Mouse (Mus musculus) adrenal gland, postnatal 14 days (tissue): ENCODE results near the gene Serpina3m. TPM values are rescaled to one million over a fixed set of nuclear protein-coding genes. Genes with fewer than 3 reads are reported as not detected.
"Not testable (repeated sequence)": the region's sequence is repeated elsewhere in the genome, so short reads cannot be mapped to it uniquely, and the experiment has no call there.

Source experiments
- DNase-seq: peaks from one replicate; pipeline ENCODE4 v3.0.0; 2021; ENCODE audit warnings: mixed read lengths
- long read RNA-seq, 2 experiments: library from polyadenylated mRNA; stranded (forward); transcript quantifications; one replicate each; pipeline ENCODE4 v2.0.0; 2021
- total RNA-seq: library from RNA; stranded (reverse); gene quantifications from 2 replicates; pipeline ENCODE4 v1.2.3, GENCODE M21; 2021

The Serpina3m gene
- 4.9 and 70.0 TPM in 2 replicates for total RNA-seq
- long read RNA-seq, experiment 1, partial matches to known transcripts, result 0 of 2 reads
- long read RNA-seq, experiment 1, other reads (novel, unspliced or antisense), result 0 of 2 reads
- long read RNA-seq, experiment 2, transcript Serpina3m-202 (5 exons, 1,659 nt), result major isoform, 57 of 69 reads
- long read RNA-seq, experiment 2, partial matches to known transcripts, result 3 of 69 reads
- long read RNA-seq, experiment 2, other reads (novel, unspliced or antisense), result 9 of 69 reads

DNA sequence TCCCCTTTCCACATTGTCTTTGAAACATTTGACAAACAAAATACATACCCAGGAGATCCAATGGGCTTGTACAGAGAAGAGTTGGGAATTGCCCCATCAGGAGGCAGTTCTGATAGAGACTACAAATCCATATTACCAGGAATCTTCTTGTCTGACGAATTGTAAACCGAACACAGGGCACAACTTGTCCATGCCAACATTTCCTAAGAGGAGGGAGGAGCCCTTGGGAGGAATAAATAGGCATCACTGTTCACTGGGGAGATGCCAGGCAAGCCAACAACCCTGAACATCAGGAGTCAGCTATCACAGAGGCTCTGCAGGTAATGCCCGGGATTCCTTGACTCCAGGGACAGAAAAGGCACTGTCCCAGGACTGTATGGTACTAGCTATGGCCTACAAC is at the start of gene Serpina3m, which contains the start of gene Serpina3k:
Serpina3m (plus strand) TSS at position 261 of the 400 bp plus-strand sequence.
Serpina3k (plus strand) TSS at position 261 of the 400 bp plus-strand sequence.
- DNase-seq, result not testable (repeated sequence)

DNA sequence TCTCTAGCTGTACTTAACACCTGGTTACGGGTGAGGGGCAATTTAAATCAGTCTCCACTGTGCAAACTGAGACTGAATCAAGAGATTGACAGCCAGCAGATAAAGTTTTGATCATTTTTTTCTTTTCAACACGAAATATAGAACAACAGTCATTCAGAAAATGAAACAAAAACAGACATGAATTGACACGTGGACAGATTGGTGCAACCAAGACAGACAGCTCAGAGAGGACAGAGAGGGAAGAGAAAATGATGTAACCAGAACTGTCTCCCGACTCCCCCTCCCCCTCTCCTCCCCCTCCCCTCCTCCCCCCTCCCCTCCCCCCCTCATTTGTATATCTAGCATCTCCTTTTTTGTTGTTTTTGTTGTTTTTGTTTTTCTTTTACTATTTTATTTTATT is 48.4 kb upstream of the Serpina3m start:
- DNase-seq, result no peak

DNA sequence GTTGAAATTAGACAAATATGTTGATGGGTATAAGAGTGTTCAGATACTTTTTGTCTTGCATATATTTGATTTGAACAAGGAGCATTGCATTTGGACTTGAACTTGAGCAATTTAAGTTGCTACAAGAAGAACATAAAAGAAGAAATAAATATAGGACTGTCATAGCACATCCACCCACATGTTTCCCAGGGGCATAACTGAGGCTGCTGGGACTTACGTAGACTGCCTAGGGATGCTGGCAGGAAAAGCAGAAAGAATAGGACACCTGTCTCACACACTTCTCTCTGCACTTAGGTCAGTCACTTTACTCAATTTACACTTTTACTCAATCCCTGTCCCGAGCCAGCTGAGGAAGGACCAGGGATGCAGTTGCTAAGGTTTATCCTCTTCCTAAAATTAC is 44.3 kb upstream of the Serpina3m start:
- DNase-seq, result no peak

DNA sequence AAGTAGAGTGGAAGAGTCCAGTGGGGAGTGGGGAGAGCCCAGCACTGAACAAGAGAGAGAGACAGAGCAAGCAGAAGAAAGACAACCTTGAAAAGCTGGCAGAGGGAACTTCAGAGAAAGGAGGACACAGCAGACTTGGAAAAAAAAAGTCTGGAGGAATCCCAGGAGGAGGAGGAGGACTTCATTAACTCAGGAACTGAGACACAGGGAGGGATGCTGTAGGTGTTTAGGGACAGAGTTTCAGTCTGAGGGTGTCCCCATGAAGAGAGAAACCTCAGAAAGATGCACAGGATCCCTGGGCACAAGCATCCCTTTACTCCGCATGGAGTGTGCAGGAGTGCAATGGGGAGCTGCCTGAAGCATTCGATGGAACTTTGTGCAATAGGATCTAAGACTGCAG is 40.2 kb upstream of the Serpina3m start:
- DNase-seq, result no peak

DNA sequence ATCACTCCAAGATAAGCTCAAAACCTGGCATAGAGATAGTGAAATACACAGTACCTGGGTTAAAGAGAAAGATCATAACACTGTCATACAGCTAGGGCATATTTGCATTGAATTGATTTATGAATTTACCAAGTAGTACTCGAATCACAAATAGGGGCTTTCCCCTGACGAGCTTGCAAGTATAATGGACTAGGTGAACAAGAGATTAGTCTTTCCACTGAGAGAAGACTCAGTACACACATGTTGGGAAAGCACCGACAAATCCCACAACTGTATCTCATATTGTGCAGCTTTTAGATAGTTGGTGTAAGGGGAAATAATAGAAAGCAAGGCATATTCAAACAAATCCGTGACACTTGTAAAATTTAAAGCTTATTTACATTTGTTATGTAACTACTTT is 32.3 kb upstream of the Serpina3m start:
- no peak for DNase-seq

DNA sequence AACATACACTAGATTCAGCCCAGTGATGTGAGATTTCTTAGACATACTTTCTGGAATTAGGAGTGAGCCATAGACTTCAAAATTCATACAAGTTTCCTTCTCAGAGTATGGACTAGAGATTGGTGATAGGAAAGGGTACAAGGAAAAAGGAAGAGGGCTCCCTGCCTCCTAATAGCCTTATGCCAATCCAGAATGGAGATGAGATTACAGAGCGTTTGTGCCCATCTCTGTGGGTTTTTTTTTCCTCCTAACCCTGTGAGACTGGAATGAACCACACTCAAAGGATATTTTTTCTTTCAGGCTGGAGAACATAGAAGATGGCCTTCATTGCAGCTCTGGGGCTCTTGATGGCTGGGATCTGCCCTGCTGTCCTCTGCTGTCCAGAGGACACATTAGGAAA is 24.0 kb upstream of the Serpina3m start, which contains the start of gene Serpina3j:
Serpina3j (plus strand) TSS at position 301 of the 400 bp plus-strand sequence.
- no peak for DNase-seq

DNA sequence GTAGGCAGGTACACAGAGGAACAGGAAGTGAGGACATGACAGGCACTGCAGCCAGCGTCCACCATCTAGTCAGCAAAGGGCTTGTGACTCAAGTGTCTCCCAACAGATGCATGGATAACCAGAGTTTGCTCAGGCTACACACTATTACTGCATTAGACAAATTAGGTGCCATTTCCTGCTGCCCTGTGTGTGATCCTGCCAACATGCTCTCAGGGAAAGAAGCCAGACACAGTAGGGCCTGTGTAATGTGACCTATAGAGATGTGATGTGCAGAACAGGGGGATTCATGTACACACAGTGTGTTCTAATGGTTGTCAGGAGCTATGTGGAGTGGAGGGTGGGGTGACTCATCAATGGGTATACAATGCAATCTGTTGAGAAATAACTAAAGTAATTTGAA is 15.8 kb upstream of the Serpina3m start:
- no peak for DNase-seq

DNA sequence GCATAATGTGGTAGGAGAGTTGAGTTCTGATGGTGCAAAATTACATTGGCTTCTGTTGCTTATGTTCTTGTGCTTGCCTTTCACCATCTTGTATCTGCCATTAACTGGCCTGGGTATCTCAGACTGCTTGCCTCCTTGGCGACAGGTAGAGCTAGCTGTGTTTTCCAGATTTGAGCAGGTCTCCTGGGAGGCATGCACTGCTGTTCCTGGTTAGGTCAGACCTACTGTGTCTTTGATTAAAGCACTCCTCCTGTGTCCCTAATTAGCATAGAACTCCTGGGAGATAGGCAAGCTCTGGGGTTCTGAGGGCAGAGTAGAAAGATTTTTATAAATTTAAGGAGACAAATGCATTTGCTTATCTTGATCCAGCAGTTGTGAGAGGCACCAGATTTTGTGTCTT is 6.6 kb upstream of the Serpina3m start:
- DNase-seq, result no peak

DNA sequence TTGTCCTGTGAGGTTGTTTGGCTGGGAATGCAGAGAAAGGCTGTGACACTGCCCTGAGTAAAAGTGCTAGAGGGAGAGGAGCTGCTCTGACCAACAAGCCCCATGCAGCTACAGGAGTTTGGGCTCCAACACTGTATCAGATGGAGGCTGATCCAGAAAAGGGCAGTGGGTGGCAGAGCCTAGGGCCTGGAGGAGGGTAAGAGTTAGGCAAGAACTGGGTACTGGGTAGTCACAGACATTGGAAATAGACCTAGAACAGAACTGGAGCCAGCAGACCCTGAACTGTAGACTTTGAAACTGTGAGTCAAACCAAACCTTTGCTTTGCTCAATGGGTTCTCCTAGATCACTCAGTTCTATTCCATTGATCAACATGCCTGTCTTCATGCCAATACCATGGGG is 1.4 kb upstream of the Serpina3m start:
- DNase-seq, result not testable (repeated sequence)

DNA sequence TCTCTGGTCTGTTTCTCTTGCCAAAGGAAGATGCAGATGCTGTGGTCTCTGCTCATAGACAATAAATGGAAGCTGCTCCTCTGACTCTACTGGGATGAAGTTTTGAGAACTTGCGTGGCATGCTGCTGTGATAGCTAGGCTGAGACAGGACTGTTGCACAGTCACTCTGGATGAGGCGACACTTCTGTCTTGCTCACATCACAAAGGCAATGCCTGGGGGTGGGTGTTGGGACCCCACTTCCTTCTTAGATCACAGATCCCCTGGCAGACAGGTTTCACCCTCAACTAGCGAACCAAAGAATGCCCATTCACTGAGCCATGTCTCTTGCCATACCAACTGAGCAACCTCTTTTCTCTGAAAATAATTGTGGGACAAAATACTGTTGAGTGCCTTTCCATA is 419 bp downstream of the Serpina3m start:
- DNase-seq, result no peak

DNA sequence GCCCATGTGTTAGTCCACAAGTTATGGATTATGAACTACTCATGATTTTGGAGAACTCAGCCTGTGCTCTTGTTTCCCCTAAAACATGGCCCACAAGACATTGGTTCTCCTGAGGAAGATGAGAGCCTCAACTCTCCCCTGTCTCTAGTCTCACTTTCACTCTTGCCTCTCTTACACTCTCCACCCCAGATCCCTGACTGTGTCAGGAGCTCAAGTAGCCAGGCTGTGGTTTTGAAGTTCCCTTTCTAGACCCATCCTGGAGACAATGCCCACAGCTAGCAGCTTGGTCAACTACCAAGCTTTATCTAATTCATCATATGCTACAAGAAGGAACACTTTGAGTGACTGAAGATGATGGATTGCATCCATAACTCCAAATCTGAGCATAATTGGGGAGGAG is 4.2 kb downstream of the Serpina3m start:
- DNase-seq, result not testable (repeated sequence)

DNA sequence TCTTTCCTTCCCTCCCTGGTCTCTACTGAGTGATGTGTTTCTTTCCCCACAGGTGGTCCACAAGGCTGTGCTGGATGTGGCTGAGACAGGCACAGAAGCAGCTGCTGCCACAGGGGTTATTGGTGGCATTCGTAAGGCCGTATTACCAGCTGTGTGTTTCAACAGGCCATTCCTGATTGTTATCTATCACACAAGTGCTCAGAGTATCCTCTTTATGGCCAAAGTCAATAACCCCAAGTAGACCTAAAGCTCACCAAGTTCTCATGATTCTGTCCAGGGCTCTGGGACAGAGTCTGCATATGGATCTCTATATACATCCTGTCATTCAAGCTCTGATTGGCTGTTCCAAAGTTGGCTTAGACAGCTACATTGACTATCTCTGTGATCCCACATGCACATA is 6.9 kb downstream of the Serpina3m start:
- DNase-seq, result no peak

DNA sequence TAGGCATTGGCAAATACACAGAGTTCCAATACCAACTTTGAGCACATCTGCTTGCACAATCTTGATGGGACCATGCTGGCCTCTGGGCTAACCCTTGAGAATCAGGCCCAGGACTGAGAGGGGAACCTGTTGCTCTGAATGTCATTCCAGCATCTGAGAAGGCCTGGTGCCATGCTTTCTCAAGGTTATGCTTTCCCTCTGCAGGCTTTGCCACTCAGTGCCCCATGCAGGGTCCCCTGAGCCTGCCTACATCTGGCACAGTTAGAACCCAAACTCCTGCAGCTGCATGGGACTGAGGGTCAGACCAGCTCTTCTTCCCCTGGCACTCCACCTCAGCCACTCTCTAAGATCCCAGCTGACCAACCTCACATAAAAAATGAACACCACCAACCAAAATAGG is 7.4 kb downstream of the Serpina3m start:
- DNase-seq, result no peak

DNA sequence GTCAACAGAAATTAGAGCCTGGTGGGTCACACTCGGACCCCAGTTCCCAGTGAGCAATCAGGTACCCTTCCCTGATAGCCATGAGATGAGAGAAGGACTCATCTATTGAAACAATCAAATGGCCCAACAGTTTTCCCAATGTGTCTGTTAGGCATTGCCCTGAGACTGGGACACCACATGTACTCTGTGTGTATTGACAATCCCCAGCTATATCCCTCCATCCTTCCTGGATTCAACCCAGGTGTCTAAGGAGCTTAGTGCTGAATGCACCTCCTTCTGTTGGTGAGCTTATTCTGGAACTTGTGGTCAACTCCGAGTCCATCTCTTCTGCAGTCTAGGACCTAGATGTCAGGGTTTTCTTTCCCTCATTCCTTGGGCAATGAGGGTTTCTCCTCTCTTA is 8.8 kb downstream of the Serpina3m start:
- no peak for DNase-seq

DNA sequence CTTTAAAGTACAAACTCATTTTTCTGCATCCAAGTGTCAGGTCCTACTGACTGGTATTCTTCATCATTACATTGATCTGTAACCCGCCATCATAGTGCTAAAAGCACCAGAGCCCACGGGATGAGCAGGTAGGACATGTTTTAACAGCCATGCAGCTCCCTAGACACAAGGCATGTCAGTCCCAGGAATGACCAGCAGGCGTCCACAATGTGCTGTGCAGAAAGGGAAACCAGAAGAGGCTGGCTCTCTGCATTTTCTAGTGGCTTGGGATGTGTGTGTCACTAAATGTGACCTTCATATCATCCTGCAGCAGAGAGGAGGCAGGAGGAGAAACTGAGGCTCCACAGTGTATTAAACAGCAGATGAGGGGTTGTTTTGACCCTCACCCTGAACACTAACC is 13.5 kb downstream of the Serpina3m start:
- DNase-seq, result peak; percentile 59

DNA sequence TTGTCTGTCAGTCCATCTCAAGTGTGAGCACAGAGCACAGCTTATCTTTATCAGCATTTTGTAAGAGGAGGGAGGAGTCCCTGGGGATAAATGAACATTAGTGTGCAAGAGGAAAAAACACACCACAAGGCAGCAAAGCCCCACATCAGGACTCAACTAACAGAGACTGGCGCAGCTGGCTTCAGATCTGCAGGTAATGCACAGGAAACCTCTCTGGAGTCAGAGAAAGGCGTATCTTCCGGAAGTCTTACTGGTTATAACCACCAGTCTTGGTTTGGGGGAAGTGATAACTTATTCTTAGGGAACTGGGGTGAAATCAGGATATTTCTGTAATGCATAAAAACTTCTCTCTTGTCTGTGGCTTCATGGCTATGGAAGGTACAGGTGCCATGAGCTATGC is 17.7 kb downstream of the Serpina3m start:
- DNase-seq, result no peak

DNA sequence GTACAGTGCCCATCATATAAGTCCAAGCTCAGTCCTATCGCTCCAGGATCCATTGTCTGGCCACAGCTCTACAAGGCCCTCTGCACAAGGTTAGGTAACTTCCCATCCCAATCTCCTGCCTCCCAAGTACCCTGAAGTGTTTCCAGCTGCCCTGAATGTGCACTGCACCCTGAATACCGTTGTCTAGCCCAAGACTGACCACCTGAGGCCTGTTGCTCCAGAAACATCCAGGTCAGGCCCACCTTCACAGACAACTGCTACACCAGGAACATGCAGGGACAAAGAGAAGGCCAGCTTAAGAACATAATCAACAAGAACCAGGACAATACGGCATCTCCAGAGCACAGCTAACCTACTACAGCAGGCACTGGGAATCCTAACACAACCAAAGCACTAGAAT is 31.7 kb downstream of the Serpina3m start:
- no peak for DNase-seq

DNA sequence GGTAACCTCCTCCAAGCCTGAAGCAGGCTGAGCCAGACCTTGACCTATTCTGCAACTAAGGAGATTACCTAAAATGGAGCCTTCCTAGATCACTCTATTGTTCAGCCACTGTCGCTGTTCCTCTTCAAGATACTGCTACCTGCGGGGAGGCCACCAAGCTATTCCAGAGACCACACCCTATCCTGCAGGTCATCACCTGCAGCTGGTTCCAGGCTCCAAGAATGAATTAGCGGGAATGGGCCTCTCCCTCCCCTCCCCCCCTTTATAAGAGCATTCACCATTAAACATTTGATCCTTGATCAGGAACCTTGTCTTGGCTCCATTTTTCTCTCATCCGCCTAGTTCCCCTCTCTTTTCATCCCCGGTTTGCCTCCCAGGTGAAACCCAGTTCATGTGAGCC is 38.9 kb downstream of the Serpina3m start:
- not testable (repeated sequence) for DNase-seq

DNA sequence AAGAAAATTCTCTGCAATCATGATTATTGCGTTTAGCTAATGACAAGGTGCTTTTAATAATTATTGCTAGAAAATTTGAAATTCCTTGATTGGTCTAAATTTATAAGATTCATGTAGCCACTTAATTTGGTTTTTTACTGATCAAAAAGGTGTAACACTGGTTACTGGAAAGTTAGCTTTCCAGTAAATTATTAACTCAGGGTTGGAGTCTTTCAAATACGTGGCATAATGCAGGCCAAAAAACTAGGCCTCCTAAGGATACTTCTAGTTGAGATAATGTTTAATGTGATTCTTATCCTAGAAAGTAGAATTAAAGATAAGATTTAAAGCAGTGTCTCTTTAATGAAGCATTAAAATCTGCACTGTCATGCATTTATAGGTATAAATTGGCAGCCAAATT is 40.1 kb downstream of the Serpina3m start:
- DNase-seq, result not testable (repeated sequence)

DNA sequence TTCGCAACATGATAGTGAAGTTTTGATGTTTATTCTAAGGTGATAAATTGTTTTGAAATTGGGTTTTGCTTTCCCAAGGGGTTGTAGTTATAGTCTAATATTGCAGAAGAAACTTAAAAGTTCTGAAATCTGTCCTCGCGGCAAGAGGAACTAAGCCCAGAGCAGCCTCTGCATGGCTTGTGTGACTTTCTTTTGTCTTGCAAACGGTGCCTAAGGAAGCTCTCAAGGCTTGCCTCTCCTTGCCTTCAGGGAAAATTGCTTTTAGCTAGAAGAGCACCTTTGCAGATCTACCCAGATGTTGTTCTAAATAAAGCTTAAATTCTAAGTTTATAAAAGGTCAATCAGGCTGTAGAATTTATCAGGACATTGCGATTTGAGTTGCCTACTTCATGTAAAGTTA is 40.5 kb downstream of the Serpina3m start:
- DNase-seq, result not testable (repeated sequence)

DNA sequence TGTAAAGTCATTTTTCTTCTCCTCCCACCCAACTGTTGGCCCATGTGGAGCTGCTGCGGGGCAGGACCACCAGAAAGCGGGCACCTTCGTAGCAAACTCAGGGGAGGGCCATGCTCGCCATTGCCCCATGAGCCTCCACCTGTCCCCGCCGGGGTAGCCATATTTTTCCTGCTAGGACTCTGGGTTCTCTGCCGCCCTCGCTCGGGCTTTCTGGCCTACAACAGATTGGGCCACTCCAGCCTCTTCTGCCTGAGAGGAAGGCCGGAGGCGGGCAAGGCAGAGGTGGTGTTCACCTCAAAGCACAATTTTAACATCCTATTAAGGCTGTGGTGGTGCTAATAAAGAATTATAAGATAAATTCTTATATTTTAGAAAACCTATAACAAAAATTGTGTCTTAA is 41.6 kb downstream of the Serpina3m start:
- no peak for DNase-seq

DNA sequence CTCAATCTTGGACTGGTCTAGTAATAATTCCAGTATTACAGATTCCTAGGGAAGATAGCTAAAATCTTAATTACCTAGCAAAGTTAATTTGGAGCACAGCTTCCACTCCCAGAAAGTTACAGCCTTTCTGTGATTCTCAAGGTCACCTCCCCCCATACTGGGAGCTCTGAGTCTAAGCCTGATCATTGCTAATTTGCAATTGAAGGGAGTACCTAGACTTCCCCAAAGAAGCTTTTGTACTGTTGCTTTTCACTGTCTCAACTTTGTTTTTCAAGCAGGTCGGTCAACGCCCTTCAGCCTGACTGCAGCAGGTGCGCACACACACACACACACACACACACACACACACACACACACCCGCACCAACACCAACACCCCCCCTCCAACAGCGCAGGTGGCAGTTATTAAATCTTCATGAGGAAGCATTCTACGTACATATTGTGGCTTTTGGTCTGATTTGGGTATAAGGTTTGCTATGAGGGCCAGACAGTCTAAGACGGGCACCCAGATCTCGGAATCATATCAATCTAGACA is 42.9 kb downstream of the Serpina3m start:
- DNase-seq, result not testable (repeated sequence)

DNA sequence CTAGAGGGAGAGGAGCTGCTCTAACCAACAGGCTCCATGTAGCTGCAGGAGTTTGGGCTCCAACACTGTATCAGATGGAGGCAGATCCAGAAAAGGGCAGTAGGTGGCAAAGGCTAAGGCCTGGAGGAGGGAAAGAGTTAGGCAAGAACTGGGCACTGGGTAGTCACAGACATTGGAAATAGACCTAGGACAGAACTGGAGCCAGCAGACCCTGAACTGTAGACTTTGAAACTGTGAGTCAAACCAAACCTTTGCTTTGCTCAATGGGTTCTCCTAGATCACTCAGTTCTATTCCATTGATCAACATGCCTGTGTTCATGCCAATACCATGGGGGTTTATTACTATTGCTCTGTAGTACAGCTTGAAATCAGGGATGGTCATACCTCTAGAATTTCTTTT is 47.7 kb downstream of the Serpina3m start:
- DNase-seq, result not testable (repeated sequence)

DNA sequence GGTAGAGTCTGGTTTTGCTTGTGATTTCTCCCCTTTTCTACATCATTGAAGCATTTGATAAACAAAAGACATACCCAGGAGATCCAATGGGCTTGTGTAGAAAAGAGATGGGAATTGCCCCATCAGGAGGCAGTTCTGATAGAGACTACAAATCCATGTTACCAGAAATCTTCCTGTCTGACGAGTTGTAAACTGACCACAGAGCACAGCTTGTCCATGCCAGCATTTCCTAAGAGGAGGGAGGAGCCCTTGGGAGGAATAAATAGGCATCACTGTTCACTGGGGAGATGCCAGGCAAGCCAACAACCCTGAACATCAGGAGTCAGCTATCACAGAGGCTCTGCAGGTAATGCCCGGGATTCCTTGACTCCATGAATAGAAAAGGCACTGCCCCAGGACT is 48.6 kb downstream of the Serpina3m start:
- DNase-seq, result not testable (repeated sequence)
